Mouse (Mus musculus) adrenal gland, adult 18-20 months (tissue): Measurements from ENCODE around the gene Olfr1367. TPM values are rescaled to one million over a fixed set of nuclear protein-coding genes. Genes with fewer than 3 reads are reported as not detected.
A peak's percentile ranks its signal among the peaks of the same experiment; 100 is the strongest.

Experiments used
- DNase-seq, 2 experiments: peaks; one replicate each; pipeline ENCODE4 v3.0.0; 2021 to 2022; ENCODE audit warnings: low spot score in 2 of 2
- microRNA-seq, 2 experiments: library from miRNA; unstranded; fragments of <30 nt; microRNA quantifications; one replicate each; pipeline ENCODE4 v1.2.0; 2021; ENCODE audit warnings: borderline number of aligned reads in 2 of 2
- total RNA-seq, 2 experiments: library from RNA; stranded (reverse); gene quantifications; 1 replicate in 1 of 2; 2 replicates in 1 of 2; pipeline ENCODE4 v1.2.3; 2021

The Olfr1367 gene
- total RNA-seq, 2 experiments from 2014 or later, result not detected

DNA sequence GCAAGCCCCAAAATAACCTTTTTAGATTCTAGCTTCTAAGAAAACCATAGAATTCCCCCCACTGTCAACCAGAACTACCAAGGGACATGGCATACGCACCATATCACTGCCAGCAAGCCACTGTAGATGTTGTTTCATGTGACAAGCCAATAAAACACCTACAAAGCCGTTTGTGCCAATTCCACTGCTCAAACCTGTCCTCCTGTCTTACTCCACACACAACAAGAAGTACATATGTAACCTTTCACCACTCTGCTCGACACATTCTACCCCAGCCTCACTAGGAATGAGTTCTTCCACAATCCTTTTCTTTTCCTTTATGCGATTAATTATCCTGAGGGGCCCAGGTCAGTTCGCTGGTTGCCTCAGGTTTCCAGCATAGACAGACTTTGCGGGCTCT lies 48.9 kb downstream of the Olfr1367 start:
- DNase-seq, result no peak

DNA sequence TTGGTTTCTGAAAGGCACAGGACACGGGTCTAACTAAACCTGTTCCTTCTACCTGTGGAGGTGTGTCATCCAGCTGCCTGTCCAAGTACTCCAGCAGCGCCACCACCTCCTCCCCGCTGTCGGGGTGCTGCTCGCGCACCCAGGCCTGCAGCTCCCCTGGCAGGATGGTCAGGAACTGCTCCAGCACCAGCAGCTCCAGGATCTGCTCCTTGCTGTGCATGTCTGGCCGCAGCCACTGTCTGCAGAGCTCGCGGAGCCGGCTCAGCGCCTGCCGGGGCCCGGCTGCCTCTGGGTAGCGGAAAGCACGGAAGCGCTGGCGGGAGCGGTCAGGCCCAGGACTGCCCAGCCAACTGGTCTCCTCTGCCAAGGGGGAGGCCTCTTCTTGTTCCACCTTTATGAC lies 49.3 kb downstream of the Olfr1367 start:
- peak; percentile 25 to 32 for DNase-seq

DNA sequence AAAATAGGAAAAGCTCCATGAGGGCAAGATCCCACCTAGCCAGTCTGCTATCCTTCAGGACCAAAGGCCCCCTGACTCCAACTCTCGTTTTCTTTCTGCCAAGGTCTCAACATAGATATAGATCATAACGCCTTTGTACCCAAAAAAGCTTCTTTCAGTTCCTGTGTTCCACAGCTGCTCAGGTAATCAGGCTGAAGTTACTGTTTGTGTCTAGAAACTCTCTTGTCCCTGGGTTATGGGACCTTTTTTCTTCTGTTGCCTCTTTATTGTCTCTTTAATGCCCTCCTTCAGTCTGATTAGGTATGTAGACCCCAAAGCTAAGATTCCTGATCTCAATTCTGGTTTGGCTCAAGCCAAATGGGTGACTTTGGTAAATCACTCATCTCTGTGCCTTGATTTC lies 50.8 kb downstream of the Olfr1367 start:
- DNase-seq, result no peak

Small RNAs within 50 kb of the gene (microRNA-seq; reads per million reads assigned to microRNA genes)
- 0 reads per million in 2 experiments for gene Mir6942

Other genes starting within 250 kb of the Olfr1367 start
- not detected for gene Olfr1369-ps1, start 235.4 kb upstream of the Olfr1367 start, total RNA-seq
- gene Olfr263, start 217.3 kb upstream of the Olfr1367 start, total RNA-seq, result not detected
- gene Olfr1368, start 201.0 kb upstream of the Olfr1367 start, total RNA-seq, result not detected
- 10 to 100 TPM; 45.3 to 49.9 TPM for gene Trim27, start 167.5 kb upstream of the Olfr1367 start, total RNA-seq
- gene Gpx5, start 54.2 kb upstream of the Olfr1367 start, total RNA-seq, result not detected
- not detected for gene Gpx6, start 34.8 kb upstream of the Olfr1367 start, total RNA-seq
- gene Zscan12, start 15.9 kb downstream of the Olfr1367 start, total RNA-seq, result 1 to 10 TPM; 9.5 to 9.8 TPM
- gene Zkscan3, start 55.8 kb downstream of the Olfr1367 start, total RNA-seq, result 10 to 100 TPM; 61.1 to 72.4 TPM
- under 1 TPM; 0.36 to 0.45 TPM for gene Pgbd1, start 94.1 kb downstream of the Olfr1367 start, total RNA-seq
- gene Zscan26, start 106.8 kb downstream of the Olfr1367 start, total RNA-seq, result 10 to 100 TPM; 36.3 to 41.8 TPM
- gene Nkapl, start 121.6 kb downstream of the Olfr1367 start, total RNA-seq, result 1 to 10 TPM in 1 of 2 experiments, under 1 TPM in 1; 0.76 to 1.5 TPM
- gene Zkscan4, start 132.0 kb downstream of the Olfr1367 start, total RNA-seq, result 1 to 10 TPM; 2.2 to 2.6 TPM
- not detected for gene Gm10065, start 132.5 kb downstream of the Olfr1367 start, total RNA-seq
- gene AK157302, start 148.3 kb downstream of the Olfr1367 start, total RNA-seq, result 10 to 100 TPM; 13.8 to 16.2 TPM
- 100 to 1,000 TPM in 1 of 2 experiments, 10 to 100 TPM in 1; 87.5 to 171 TPM for gene Gm11273, start 154.5 kb downstream of the Olfr1367 start, total RNA-seq
- gene Zkscan8, start 184.2 kb downstream of the Olfr1367 start, total RNA-seq, result 10 to 100 TPM; 13.5 to 15.6 TPM
- gene Olfr1366, start 195.9 kb downstream of the Olfr1367 start, total RNA-seq, result not detected
- gene Olfr1535, start 213.0 kb downstream of the Olfr1367 start, total RNA-seq, result not detected
- not detected for gene Olfr1364, start 234.8 kb downstream of the Olfr1367 start, total RNA-seq